Mouse (Mus musculus) CD4-positive, CD25-positive, alpha-beta regulatory T cell, adult 2 months (primary cell): ENCODE measurements at regions not wholly inside any gene's neighbourhood (a gene's known extent, or its start where the extent isn't known, plus 50 kb on each side); places are given as distances from the start of the nearest gene placed in this dataset.
A peak's percentile ranks its signal among the peaks of the same experiment; 100 is the strongest.

ENCODE experiments used
- DNase-seq: peaks from one replicate; pipeline ENCODE4 v3.0.0-alpha.2; 2012; ENCODE audit warnings: low read depth, low spot score

GRCm38 (mm10) chr13:6178362-6179070, 317.2 kb downstream of the Klf6 start:
- no peak for DNase-seq

GRCm38 (mm10) chr13:6189133-6189532, 327.9 kb downstream of the Klf6 start:
- no peak for DNase-seq

GRCm38 (mm10) chr13:6189566-6189965, 328.3 kb downstream of the Klf6 start:
- DNase-seq: no peak

GRCm38 (mm10) chr13:6191186-6191914, 330.1 kb downstream of the Klf6 start:
- no peak for DNase-seq

- no peak for DNase-seq
These were observed 330.6 kb downstream of the Klf6 start for GRCm38 (mm10) chr13:6191915-6192295.

GRCm38 (mm10) chr13:6196690-6197089, 335.4 kb downstream of the Klf6 start:
- DNase-seq: no peak

- no peak for DNase-seq
These were observed 337.8 kb downstream of the Klf6 start for GRCm38 (mm10) chr13:6199107-6199506.

GRCm38 (mm10) chr13:6201516-6201915, 340.2 kb downstream of the Klf6 start:
- DNase-seq: no peak

GRCm38 (mm10) chr13:6204801-6205200, 343.1 kb upstream of the Pitrm1 start:
- no peak for DNase-seq

- DNase-seq: peak; percentile 3
These were observed 335.4 kb upstream of the Pitrm1 start for GRCm38 (mm10) chr13:6212550-6212949.

GRCm38 (mm10) chr13:6214189-6214588, 333.8 kb upstream of the Pitrm1 start:
- DNase-seq: no peak

GRCm38 (mm10) chr13:6226087-6226643, 321.8 kb upstream of the Pitrm1 start:
- no peak for DNase-seq

GRCm38 (mm10) chr13:6228278-6228677, 319.7 kb upstream of the Pitrm1 start:
- no peak for DNase-seq

GRCm38 (mm10) chr13:6235394-6235793, 312.6 kb upstream of the Pitrm1 start:
- DNase-seq: no peak

GRCm38 (mm10) chr13:6236503-6236902, 311.4 kb upstream of the Pitrm1 start:
- DNase-seq: no peak

- no peak for DNase-seq
These were observed 310.7 kb upstream of the Pitrm1 start for GRCm38 (mm10) chr13:6237201-6237600.

GRCm38 (mm10) chr13:6240855-6241254, 307.1 kb upstream of the Pitrm1 start:
- no peak for DNase-seq

- no peak for DNase-seq
These were observed 306.4 kb upstream of the Pitrm1 start for GRCm38 (mm10) chr13:6241472-6242123.

- DNase-seq: no peak
These were observed 297.8 kb upstream of the Pitrm1 start for GRCm38 (mm10) chr13:6250106-6250505.

- no peak for DNase-seq
These were observed 296.7 kb upstream of the Pitrm1 start for GRCm38 (mm10) chr13:6251025-6251862.

GRCm38 (mm10) chr13:6252100-6252499, 295.8 kb upstream of the Pitrm1 start:
- DNase-seq: no peak
